Mouse (Mus musculus): ENCODE measurements around the gene Ptpn14. TPM values are rescaled to one million over a fixed set of nuclear protein-coding genes. Genes with fewer than 3 reads are reported as not detected.

Gene Ptpn14
- total RNA-seq, 2 experiments from 2014 or later = under 0.01 TPM; not detected in 1

DNA sequence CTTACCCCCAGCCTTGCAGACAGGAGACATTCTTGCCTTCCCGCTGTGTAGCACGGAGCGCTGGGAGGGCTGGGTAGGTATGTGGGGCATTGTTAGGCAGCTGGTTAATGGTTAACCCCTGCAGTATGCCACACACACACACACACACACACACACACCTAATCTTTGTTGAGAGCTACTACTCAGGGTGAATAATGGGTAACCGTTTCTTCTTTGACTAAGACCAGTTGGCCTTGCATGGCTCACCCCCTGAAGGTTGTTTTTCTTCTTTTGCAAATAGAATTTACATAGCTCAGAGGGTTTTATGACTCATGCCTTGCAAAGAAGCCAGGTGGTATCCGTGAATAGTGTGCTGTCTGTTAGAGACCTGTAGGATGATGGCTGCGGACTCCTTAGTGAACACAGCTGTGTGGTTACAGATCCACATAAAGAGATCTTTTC lies 33.5 kb downstream of the Ptpn14 start:
- ATAC-seq (replicated peaks; ENCODE audit: low FRiP score, poor library complexity, severe bottlenecking) = no peak

DNA sequence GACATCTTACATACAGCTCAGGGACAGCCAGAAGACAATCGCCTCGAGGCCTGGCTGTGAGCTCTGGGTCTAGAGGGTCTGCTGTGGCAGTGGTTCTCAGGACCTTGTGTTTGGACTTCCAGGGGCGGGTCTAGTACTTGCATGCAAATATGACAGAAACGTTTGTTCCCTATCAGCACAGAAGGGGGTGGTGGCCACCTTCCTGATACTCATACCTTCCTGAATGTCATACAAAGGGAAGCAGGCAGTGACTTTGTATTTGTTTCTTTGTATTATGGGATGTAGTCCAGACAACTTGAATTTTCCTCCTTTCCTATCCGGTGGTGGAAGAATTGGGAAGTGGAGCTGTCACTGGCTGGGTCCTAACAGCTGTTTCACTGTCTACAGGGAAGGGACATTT lies 36.2 kb downstream of the Ptpn14 start:
- no peak for ATAC-seq (replicated peaks; ENCODE audit: low FRiP score, poor library complexity, severe bottlenecking)

DNA sequence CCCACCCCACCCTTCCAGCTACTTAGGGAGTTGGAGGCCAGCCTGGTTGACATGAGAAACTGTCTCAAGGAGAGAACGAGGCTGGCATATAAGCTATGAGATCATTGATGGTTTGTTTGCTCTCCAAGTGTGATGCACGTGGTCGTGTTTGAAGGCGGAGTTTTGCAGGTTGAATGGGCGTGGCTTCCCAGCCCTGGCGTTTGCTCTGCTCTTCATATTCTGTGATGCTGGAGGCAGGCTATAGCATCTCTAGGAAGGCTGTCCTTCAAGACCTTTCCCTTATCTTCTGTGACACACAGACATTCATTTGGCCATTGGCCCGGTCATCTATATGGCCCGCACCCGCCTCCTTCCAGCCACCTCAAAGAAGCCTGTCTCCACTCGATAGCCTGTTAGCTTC lies 39.1 kb downstream of the Ptpn14 start:
- peak; percentile 79 for ATAC-seq (replicated peaks; ENCODE audit: low FRiP score, poor library complexity, severe bottlenecking)

DNA sequence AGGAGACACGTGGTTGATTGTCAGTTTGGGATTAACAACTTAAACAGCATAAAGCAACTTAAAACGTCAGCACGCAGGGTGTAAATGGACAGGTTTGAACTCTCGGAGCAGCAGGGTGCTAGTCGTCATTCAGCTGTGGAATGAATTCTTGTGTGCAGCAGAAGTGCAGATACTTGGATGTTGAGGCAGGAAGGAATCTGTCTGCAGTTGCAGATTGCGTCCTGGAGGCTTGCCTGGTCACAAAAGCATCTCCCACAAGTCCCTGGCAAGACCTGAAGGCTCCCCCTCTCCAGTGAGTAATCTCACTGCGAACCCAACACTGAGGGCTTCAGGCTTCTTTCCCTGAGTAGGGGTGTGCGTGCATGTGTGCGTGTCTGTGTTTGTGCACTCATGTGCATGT lies 39.8 kb downstream of the Ptpn14 start:
- no peak for ATAC-seq (replicated peaks; ENCODE audit: low FRiP score, poor library complexity, severe bottlenecking)

DNA sequence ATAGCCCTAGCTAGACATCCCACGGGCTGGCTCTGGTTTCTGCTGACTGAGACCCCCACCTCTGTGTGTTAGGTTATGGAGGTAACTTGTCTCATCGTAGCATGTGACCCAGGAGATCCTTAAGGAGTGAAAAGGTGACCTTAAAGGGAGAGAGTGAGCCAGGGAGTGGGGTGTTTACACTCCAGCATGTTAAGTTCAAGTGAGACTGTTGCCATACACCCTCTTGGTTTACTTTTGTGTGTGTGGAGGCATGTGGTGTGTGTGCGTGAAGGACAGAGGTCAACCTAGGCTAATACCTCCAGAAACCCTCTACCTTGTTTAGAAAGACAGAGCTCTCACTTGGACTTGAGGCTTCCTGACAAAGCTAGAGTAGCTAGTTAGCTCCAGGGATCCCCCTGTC lies 42.4 kb downstream of the Ptpn14 start:
- ATAC-seq (replicated peaks; ENCODE audit: low FRiP score, poor library complexity, severe bottlenecking) = no peak

DNA sequence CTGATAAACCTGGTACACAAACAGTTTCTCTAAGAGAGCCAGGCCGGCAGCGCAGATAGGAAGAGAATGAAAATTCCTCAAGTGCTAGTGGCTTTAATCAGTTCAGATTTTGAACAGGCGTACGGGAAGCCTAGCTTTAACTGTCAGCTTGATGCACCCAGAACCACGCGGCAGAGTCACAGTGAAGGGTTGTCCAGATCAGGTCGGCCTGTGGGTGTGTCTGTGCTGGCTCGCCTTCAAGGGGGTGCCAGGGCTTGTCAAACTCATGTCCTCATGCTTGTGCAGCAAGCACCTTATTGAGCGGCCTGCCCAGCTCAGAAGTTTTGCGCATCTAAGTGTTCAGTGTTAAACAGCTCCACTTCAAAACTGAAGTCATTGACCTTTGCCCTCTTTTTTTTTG lies 44.6 kb downstream of the Ptpn14 start:
- ATAC-seq (replicated peaks; ENCODE audit: low FRiP score, poor library complexity, severe bottlenecking) = no peak

DNA sequence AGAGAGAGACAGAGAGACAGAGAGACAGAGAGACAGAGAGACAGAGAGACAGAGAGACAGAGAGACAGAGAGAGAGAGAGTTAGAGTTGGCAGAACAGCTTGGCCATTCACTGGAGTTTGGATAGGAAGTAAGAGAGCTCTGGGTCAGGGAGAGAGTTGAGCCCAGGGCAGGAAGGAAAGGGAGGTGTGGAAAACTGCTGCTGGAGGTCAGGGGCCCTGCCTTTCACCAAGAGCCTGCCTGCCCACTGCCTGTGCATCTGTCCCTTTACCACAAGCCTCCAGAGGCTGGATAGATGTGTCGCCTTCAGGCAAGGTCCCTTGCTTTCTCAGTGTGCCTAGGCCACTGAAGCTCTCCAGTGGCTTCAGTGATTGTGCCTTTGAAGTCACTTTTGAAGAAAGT lies 46.7 kb downstream of the Ptpn14 start:
- ATAC-seq (replicated peaks; ENCODE audit: low FRiP score, poor library complexity, severe bottlenecking) = no peak

DNA sequence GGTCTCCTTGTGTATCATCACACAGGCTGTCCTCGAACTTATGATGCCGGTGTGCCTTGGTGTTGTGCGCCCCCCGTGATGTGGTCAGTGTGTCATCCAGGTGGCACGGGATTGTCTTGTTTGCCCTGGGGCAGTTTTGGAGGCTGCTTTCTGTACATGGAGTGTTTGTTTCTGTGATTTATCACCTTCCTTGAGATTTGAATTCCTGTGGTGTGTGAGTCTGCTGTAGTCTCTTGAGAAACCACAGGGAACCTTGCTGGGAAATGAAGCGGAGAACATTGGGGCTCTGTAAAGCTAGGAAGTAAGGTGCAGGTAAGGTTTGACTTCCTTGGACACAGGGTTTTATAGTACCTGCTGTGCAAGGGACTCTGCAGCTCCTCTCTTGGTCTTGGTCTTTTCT lies 49.1 kb downstream of the Ptpn14 start:
- no peak for ATAC-seq (replicated peaks; ENCODE audit: low FRiP score, poor library complexity, severe bottlenecking)

GRCm38 (mm10) chr1:189778343-189778742 lies 50.3 kb downstream of the Ptpn14 start:
- peak; percentile 64 for ATAC-seq (replicated peaks; ENCODE audit: low FRiP score, poor library complexity, severe bottlenecking)

GRCm38 (mm10) chr1:189779226-189779625 lies 51.2 kb downstream of the Ptpn14 start:
- no peak for ATAC-seq (replicated peaks; ENCODE audit: low FRiP score, poor library complexity, severe bottlenecking)

DNA sequence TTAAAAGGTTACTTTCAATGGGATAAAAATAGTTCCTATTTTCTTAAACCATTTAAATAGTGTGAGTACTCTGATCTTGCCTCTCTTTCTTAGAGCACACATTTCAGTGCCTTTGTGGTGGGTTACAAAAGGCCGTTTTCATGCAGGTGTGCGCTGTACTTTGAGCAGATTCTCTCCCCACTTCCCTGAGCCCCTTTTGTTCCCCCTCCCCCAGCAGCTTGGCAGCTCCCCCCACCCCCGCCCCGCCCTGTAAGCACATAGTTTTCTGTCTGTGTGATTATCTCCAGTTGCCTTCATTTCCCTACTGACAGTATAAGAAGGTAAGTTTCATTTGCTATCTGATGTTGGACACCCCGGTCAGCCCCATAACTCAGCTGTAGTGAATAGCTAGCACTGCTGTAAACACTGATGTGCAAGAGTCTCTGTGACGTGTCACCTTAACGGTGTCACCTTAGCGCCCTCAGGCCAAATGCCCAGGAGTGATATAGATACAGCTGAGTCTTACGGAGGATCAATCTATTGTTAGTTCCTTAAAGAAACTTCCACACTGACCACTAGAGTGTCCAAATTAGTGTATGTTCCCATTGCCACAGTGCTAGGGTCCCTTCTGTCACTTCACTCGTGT lies 53.8 kb downstream of the Ptpn14 start:
- ATAC-seq (replicated peaks; ENCODE audit: low FRiP score, poor library complexity, severe bottlenecking) = no peak

DNA sequence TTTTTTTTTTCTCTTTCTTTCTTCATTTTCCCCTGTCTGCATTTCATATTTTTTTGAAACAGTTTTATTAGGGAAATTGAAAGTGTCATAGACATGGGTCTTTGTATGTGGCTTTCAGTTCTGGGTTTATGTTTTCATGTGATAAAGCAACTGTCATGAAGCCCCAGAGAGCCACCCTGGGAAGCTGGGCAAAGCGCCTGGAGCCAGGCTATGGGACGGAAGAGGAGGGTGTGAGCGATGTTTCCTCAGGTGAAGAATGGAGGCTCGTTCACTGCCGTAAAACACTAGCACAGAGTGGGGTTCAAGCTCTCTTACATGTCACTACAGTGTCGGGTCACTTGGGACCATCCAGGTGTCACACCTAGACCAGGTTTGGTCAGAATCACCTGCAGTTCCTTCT lies 54.6 kb downstream of the Ptpn14 start:
- peak; percentile 42; the same call in 1 of the 2 replicates for ATAC-seq (replicated peaks; ENCODE audit: low FRiP score, poor library complexity, severe bottlenecking)

- no peak for ATAC-seq (replicated peaks; ENCODE audit: low FRiP score, poor library complexity, severe bottlenecking)
Observed at GRCm38 (mm10) chr1:189784503-189784902, 56.4 kb downstream of the Ptpn14 start.

GRCm38 (mm10) chr1:189786707-189787485 lies 58.8 kb downstream of the Ptpn14 start:
- no peak for ATAC-seq (replicated peaks; ENCODE audit: low FRiP score, poor library complexity, severe bottlenecking)

- ATAC-seq (replicated peaks; ENCODE audit: low FRiP score, poor library complexity, severe bottlenecking) = no peak
Observed at GRCm38 (mm10) chr1:189789545-189789944, 61.5 kb downstream of the Ptpn14 start.

- ATAC-seq (replicated peaks; ENCODE audit: low FRiP score, poor library complexity, severe bottlenecking) = no peak
Observed at GRCm38 (mm10) chr1:189790666-189791065, 62.6 kb downstream of the Ptpn14 start.

DNA sequence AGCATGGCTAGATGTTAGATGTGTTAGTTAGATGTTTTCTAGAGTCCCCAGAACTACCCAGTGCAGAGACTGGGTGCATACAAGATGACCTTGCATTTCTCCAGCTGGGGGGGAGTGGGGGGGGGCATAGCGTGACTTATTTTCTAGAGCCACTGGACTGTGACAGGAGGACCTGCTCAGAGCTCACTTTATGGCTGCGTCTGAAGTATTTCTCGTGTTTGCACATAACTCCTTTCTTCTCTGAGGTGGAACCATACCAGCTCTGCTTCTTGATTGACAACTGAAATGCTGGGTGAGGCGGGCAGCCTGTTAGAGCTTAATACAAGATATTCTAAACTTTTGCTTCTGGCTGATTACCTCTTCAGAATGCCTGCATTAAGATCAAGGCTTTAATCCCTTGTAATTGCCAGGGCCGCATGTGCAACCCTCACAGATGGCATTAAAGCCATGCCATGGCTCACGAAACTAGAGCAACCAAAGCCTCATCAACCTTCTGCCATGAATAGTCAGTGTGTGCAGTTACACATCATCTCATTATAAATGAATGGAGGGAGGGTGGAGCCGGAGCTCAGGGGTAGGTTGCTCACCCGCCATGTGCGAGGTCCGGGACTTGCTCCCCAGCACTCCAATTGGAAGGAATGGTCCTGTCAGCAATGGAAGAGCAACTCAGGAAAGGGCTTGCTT lies 63.6 kb downstream of the Ptpn14 start:
- ATAC-seq (replicated peaks; ENCODE audit: low FRiP score, poor library complexity, severe bottlenecking) = no peak

- no peak for ATAC-seq (replicated peaks; ENCODE audit: low FRiP score, poor library complexity, severe bottlenecking)
Observed at GRCm38 (mm10) chr1:189792560-189793195, 64.6 kb downstream of the Ptpn14 start.

DNA sequence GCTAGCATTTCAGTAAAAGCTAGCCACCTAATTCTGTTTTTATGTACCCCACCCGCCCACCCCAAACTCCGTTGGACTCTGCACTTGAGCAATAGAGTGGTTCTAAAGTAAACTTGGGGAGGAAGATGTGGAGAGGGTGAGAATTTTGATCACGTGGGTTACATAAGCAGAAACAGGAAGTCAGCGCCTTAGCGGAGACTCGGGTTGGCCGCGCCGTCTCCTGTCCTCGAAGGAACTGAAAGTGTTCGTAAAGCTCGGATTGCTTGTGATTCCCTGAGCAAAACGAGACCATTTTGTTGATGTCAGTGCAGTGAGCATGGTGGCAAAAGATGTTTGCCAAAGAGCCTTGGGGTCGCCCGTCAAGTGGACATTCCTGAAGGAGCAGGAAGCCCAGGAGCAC lies 70.9 kb downstream of the Ptpn14 start:
- ATAC-seq (replicated peaks; ENCODE audit: low FRiP score, poor library complexity, severe bottlenecking) = no peak

GRCm38 (mm10) chr1:189800211-189800961 lies 72.3 kb downstream of the Ptpn14 start:
- no peak for ATAC-seq (replicated peaks; ENCODE audit: low FRiP score, poor library complexity, severe bottlenecking)
